Mouse (Mus musculus) MEL (cell line): ENCODE results near the gene Dlk1. TPM values are rescaled to one million over a fixed set of nuclear protein-coding genes. Genes with fewer than 3 reads are reported as not detected.

Source experiments
- DNase-seq: peaks from one replicate; pipeline ENCODE4 v3.0.0; 2011; ENCODE audit warnings: low read depth, low spot score
- H3K27ac ChIP-seq: 2 replicates; pipeline ENCODE4 v1.5.1; 2012; ENCODE audit warnings: low read depth, mild to moderate bottlenecking, control low read depth, low read length, moderate library complexity; ENCODE audit not compliant: control insufficient read depth
- H3K27me3 ChIP-seq, 2 experiments: fragments of 150-350 bp in 1 of 2; sonication (generic) in 1 of 2; 2 replicates each; pipeline ENCODE4 v1.6.1; 2012; ENCODE audit warnings: low read length in 2 of 2, mild to moderate bottlenecking in 2 of 2, improper control_type of control experiment in 1 of 2, moderate library complexity in 1 of 2; ENCODE audit not compliant: insufficient read depth in 2 of 2, control insufficient read depth in 1 of 2
- H3K36me3 ChIP-seq, 2 experiments: 2 replicates each; pipeline ENCODE4 v1.6.1; 2012 to 2014; ENCODE audit warnings: low read length in 2 of 2, improper control_type of control experiment in 1 of 2, inconsistent platforms in 1 of 2, mild to moderate bottlenecking in 1 of 2; ENCODE audit not compliant: insufficient read depth in 2 of 2, control insufficient read depth in 1 of 2
- H3K4me1 ChIP-seq, 2 experiments: fragments of 150-350 bp in 1 of 2; sonication (generic) in 1 of 2; 2 replicates each; pipeline ENCODE4 v1.6.1; 2012; ENCODE audit warnings: low read length in 2 of 2, improper control_type of control experiment in 1 of 2, mild to moderate bottlenecking in 1 of 2; ENCODE audit not compliant: insufficient read depth in 2 of 2, control insufficient read depth in 1 of 2
- H3K4me3 ChIP-seq, 2 experiments: fragments of 150-350 bp in 1 of 2; sonication (generic) in 1 of 2; 2 replicates each; pipeline ENCODE4 v1.5.1; 2012; ENCODE audit warnings: low read depth in 2 of 2, low read length in 2 of 2, mild to moderate bottlenecking in 2 of 2, moderate library complexity in 2 of 2, control low read depth in 1 of 2, improper control_type of control experiment in 1 of 2; ENCODE audit not compliant: control insufficient read depth in 1 of 2, insufficient read depth in 1 of 2
- H3K79me2 ChIP-seq: 2 replicates; pipeline ENCODE4 v1.6.1; 2012; ENCODE audit warnings: mild to moderate bottlenecking, low read length, moderate library complexity; ENCODE audit not compliant: control insufficient read depth, poor library complexity, insufficient read depth
- H3K9ac ChIP-seq: 2 replicates; pipeline ENCODE4 v1.6.1; 2012; ENCODE audit warnings: low read depth, mild to moderate bottlenecking, control low read depth, low read length, moderate library complexity; ENCODE audit not compliant: control insufficient read depth, poor library complexity, severe bottlenecking
- H3K9me3 ChIP-seq: fragments of 150-350 bp; sonication (generic); replicated peaks from 2 replicates; pipeline ENCODE4 v1.6.1; 2012; ENCODE audit warnings: mild to moderate bottlenecking, low read length, improper control_type of control experiment, moderate library complexity; ENCODE audit not compliant: insufficient read depth
- BHLHE40 ChIP-seq: IDR thresholded peaks from 2 replicates; pipeline ENCODE4 v1.6.1; 2012; ENCODE audit warnings: low read depth, mild to moderate bottlenecking, inconsistent platforms, low read length, improper control_type of control experiment, borderline replicate concordance
- CHD1 ChIP-seq: IDR thresholded peaks from 2 replicates; pipeline ENCODE4 v1.6.1; 2012; ENCODE audit warnings: low read depth, mild to moderate bottlenecking, inconsistent platforms, low read length, improper control_type of control experiment
- CTCF ChIP-seq, 3 experiments: IDR thresholded peaks in 2 of 3; conservative IDR thresholded peaks in 1 of 3; 2 replicates each; pipeline ENCODE4 v1.5.1; 2011 to 2012; ENCODE audit warnings: low read length in 3 of 3, low read depth in 2 of 3, mild to moderate bottlenecking in 2 of 3, improper control_type of control experiment in 1 of 3, inconsistent platforms in 1 of 3, mixed read lengths in 1 of 3, moderate library complexity in 1 of 3; ENCODE audit not compliant: control insufficient read depth in 1 of 3, insufficient read depth in 1 of 3, poor library complexity in 1 of 3, severe bottlenecking in 1 of 3
- E2F4 ChIP-seq: IDR thresholded peaks from 2 replicates; pipeline ENCODE4 v1.6.1; 2011; ENCODE audit warnings: low read depth, low read length, improper control_type of control experiment, borderline replicate concordance
- HCFC1 ChIP-seq: IDR thresholded peaks from 2 replicates; pipeline ENCODE4 v1.6.1; 2012; ENCODE audit warnings: low read depth, mild to moderate bottlenecking, inconsistent platforms, low read length, improper control_type of control experiment, moderate library complexity
- JUND ChIP-seq: IDR thresholded peaks from 2 replicates; pipeline ENCODE4 v1.6.1; 2011; ENCODE audit warnings: low read depth, mild to moderate bottlenecking, improper control_type of control experiment, low read length
- MAX ChIP-seq: IDR thresholded peaks from 2 replicates; pipeline ENCODE4 v1.6.1; 2011; ENCODE audit warnings: low read length, improper control_type of control experiment
- MAZ ChIP-seq: IDR thresholded peaks from 2 replicates; pipeline ENCODE4 v1.6.1; 2012; ENCODE audit warnings: low read depth, mild to moderate bottlenecking, inconsistent platforms, low read length, improper control_type of control experiment
- MEF2A ChIP-seq: IDR thresholded peaks from 2 replicates; pipeline ENCODE4 v1.6.1; 2014; ENCODE audit warnings: low read depth, mild to moderate bottlenecking, inconsistent platforms, low read length, improper control_type of control experiment; ENCODE audit not compliant: poor library complexity, insufficient replicate concordance, severe bottlenecking; ENCODE audit errors: extremely low read depth
- MXI1 ChIP-seq: IDR thresholded peaks from 2 replicates; pipeline ENCODE4 v1.6.1; 2011; ENCODE audit warnings: mild to moderate bottlenecking, low read depth, low read length, improper control_type of control experiment
- MYB ChIP-seq: IDR thresholded peaks from 2 replicates; pipeline ENCODE4 v1.6.1; 2011; ENCODE audit warnings: mild to moderate bottlenecking, low read depth, low read length, improper control_type of control experiment
- MYC ChIP-seq: IDR thresholded peaks from 2 replicates; pipeline ENCODE4 v1.6.1; 2011; ENCODE audit warnings: low read depth, mild to moderate bottlenecking, low read length, improper control_type of control experiment, moderate library complexity
- NRF1 ChIP-seq: IDR thresholded peaks from 2 replicates; pipeline ENCODE4 v1.6.1; 2014; ENCODE audit warnings: low read depth, mild to moderate bottlenecking, inconsistent platforms, low read length, improper control_type of control experiment, moderate library complexity; ENCODE audit not compliant: poor library complexity, insufficient read depth, severe bottlenecking
- RAD21 ChIP-seq: IDR thresholded peaks from 2 replicates; pipeline ENCODE4 v1.6.1; 2011; ENCODE audit warnings: mild to moderate bottlenecking, low read depth, low read length, improper control_type of control experiment
- USF2 ChIP-seq, 2 experiments: IDR thresholded peaks; 2 replicates each; pipeline ENCODE4 v1.6.1; 2011 to 2012; ENCODE audit warnings: improper control_type of control experiment in 2 of 2, low read length in 2 of 2, borderline replicate concordance in 1 of 2, inconsistent platforms in 1 of 2, low read depth in 1 of 2, mild to moderate bottlenecking in 1 of 2; ENCODE audit not compliant: insufficient read depth in 1 of 2
- ZKSCAN1 ChIP-seq: IDR thresholded peaks from 2 replicates; pipeline ENCODE4 v1.6.1; 2012; ENCODE audit warnings: low read depth, mild to moderate bottlenecking, inconsistent platforms, low read length, improper control_type of control experiment, moderate library complexity
- ZNF384 ChIP-seq: IDR thresholded peaks from 2 replicates; pipeline ENCODE4 v1.6.1; 2012; ENCODE audit warnings: low read depth, mild to moderate bottlenecking, inconsistent platforms, low read length, improper control_type of control experiment
- polyA plus RNA-seq, 2 experiments: library from polyadenylated mRNA; stranded (reverse) in 1 of 2; unstranded in 1 of 2; fragments of >175 nt in 1 of 2; fragments of >200 nt in 1 of 2; gene quantifications; 2 replicates each; pipeline versions ENCODE4 v1.2.1 to v1.2.4; 2012; ENCODE audit warnings: low replicate concordance in 2 of 2, low read depth in 1 of 2; ENCODE audit not compliant: insufficient read length in 2 of 2, insufficient read depth in 1 of 2, missing spikeins in 1 of 2
- total RNA-seq: library from RNA; depleted of rRNA; stranded (reverse); fragments of 300-350 nt; gene quantifications from 2 replicates; pipeline ENCODE4 v1.2.3, GENCODE M21; 2012

Gene Dlk1
- total and polyA plus RNA-seq, 3 experiments: not detected

DNA sequence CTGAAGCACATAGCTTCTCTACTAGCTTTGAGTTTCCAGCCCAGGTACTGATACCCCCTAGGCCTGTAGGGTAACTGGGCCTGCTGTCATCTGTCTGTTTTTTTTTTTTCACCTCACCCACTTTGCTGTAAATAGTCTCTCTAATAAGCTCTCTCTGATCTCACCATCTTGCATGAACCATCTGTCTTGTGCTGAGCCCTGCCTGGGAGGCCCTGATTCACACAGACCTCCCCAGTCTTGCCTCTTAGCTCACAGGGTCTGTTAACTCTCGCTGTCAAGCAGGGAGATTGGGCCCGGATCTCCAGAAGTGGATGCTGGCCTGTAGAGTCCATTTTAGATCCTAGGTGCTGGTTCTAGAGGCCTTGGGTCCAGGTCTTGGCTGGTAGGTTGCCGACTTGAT, 9.3 kb upstream of the Dlk1 start:
- H3K4me1 ChIP-seq: peaks cover 8 to 39% of the 10 kb centered on the region in 2 experiments
- H3K27me3 ChIP-seq: no peaks in the 10 kb centered on the region
- H3K27ac ChIP-seq: no peak overlapping the region
- no peak for TF ChIP-seq MYB
- no peak for TF ChIP-seq HCFC1
- TF ChIP-seq E2F4: no peak
- no peak for TF ChIP-seq BHLHE40
- no peak for TF ChIP-seq RAD21
- TF ChIP-seq MXI1: no peak
- TF ChIP-seq ZNF384: no peak
- TF ChIP-seq MEF2A: no peak
- TF ChIP-seq MYC: no peak
- TF ChIP-seq CTCF (IDR thresholded peaks at IDR 0.05 in 2 of 3, conservative IDR thresholded peaks at IDR 0.05 in 1 of 3; ENCODE audit: control insufficient read depth in 1 of 3, insufficient read depth in 1 of 3, low read depth in 2 of 3, low read length in 3 of 3, poor library complexity in 1 of 3, severe bottlenecking in 1 of 3): no peak
- no peak for TF ChIP-seq MAZ
- no peak for TF ChIP-seq ZKSCAN1
- no peak for TF ChIP-seq CHD1
- no peak for TF ChIP-seq USF2 (IDR thresholded peaks at IDR 0.05; ENCODE audit: borderline replicate concordance in 1 of 2, insufficient read depth in 1 of 2, low read depth in 1 of 2, low read length in 2 of 2)
- no peak for TF ChIP-seq NRF1
- no peak for TF ChIP-seq MAX
- DNase-seq: no peak
- H3K79me2 ChIP-seq: no peaks in the 10 kb centered on the region
- H3K4me3 ChIP-seq: no peak overlapping the region
- H3K9ac ChIP-seq: no peak overlapping the region
- peaks cover 0 to 19% of the 10 kb centered on the region in 2 experiments; a peak in 2 of 4 replicates for H3K36me3 ChIP-seq
- no peaks in the 10 kb centered on the region for H3K9me3 ChIP-seq

DNA sequence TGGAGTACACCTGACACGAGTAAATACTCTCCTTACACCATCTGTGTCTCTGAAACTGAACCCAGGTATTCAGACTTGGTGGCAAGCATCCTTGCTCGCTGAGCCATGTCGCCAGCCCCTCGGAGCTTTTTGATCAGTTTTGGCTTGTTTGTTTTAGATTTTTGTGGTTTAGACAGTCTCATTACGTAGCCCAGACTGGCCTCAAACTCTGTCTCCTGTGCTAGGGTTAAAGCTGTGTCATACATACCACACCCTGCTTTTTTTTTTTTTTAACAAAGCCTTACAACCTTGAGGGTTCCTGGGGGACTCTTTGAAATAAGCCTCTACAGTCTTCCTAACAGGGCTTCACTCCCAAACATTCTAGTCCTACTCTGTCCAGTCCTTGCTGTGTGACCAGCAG, 7.6 kb upstream of the Dlk1 start:
- H3K4me3 ChIP-seq: no peak overlapping the region
- no peaks in the 10 kb centered on the region for H3K27me3 ChIP-seq
- no peak overlapping the region for H3K9ac ChIP-seq
- H3K27ac ChIP-seq: no peak overlapping the region
- H3K79me2 ChIP-seq: no peaks in the 10 kb centered on the region
- peaks cover 8 to 24% of the 10 kb centered on the region in 2 experiments for H3K4me1 ChIP-seq
- TF ChIP-seq JUND (no peak), ZNF384 (peak; percentile 55; the same call in 1 of the 2 replicates)
- H3K9me3 ChIP-seq: no peaks in the 10 kb centered on the region
- DNase-seq: no peak
- H3K36me3 ChIP-seq: peaks cover 0 to 9% of the 10 kb centered on the region in 2 experiments; a peak in 2 of 4 replicates
